Mouse (Mus musculus): ENCODE measurements around the gene Rcc1l. TPM values are rescaled to one million over a fixed set of nuclear protein-coding genes. Genes with fewer than 3 reads are reported as not detected.

Gene Rcc1l
- total RNA-seq, 4 experiments from 2014 or later: 22.4 to 33.0 (median 28.5) TPM

GRCm38 (mm10) chr5:134118798-134119407, 57.7 kb downstream of the Rcc1l start:
- DNase-seq (ENCODE audit: low spot score in 2 of 2): no peak

DNA sequence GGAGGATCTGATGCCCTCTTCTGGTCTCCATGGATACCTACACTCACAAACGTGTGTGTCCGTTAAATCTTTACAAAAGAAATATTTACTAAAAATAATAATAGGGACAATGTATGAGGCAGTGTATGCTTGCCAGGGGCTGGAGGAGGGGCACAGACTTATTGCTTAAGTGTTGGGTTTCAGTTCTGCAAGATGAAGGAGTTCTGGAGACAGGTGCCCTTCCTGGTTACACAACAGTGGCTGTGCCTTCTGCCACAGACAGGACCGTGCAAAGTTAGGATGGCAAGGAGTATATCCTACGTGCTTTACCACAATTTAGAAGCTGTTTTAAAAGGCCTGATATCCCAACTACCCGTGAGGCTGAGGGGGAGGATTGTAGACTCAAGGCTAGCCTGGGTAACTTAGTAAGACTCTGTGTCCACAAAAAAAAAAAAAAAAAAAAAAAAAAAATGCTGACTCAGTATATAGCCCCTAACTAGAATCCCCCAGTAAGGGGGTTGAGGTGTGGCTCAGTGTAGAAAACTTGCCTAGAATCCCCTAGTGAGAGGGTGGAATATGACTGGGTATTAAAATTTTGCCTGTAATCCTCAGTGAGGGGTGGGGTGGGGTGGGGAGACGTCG, 60.8 kb downstream of the Rcc1l start:
- no peak for DNase-seq (ENCODE audit: low spot score in 2 of 2)

DNA sequence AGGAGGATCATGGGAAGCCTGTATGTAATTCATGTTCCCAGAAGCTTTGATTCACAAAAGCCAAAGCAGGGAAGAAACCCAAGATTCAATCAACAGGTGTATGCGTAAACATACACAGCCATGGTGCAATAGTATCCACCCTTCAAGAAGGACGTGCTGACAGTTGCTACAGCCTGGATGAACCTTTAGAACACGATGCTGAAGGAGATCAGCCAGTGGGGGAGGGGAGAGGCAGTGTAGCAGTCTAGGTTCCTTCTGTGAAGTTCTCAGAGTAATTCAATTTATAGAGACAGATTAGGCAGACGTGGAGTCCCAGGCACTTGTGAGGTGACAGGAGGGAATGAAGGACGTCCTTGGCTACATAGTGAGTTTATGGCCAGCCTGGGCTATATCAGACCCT, 61.6 kb downstream of the Rcc1l start:
- DNase-seq (ENCODE audit: low spot score in 2 of 2): peak; percentile 66 to 73

DNA sequence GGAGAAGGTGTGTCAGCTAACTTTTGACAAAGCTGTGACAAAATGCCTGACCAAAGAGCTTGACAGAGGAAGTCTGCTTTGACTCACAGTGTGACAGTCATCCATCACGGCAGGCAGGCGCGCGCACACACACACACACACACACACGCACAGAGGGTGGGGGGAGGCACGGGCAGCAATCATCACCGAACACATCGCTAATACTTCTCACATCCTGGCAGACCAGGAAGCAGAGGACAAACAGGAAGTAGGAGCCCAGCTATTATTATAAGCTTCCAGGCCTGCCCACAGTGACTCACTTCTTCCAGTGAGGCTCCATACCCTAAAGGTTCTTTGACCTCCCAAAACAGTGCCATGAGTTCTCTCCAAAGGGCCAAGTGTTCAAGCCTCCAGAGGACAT, 70.7 kb downstream of the Rcc1l start:
- no peak for DNase-seq (ENCODE audit: low spot score in 2 of 2)

- DNase-seq (ENCODE audit: low spot score in 2 of 2): no peak
These were observed 73.9 kb downstream of the Rcc1l start for GRCm38 (mm10) chr5:134102720-134103119.

DNA sequence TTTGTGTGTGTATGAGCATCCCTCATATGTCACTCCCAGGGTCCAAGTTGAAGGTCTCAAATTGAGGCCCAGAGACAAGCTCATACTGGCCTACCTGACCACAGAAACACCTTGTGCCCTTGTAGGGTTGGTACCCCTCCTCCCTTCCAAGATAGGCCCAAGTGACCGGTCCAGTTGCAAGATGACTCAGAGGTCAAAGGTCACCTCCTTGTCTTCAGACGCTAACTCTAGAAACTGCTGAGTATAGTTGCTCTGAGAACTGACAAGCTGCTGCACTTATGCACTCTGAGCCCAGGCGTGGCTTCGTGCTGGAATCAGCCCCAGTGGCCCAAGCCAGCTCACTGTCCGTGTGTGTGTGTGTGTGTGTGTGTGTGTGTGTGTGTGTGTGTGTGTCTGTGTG, 74.7 kb downstream of the Rcc1l start:
- peak; percentile 22 to 26 for DNase-seq (ENCODE audit: low spot score in 2 of 2)

DNA sequence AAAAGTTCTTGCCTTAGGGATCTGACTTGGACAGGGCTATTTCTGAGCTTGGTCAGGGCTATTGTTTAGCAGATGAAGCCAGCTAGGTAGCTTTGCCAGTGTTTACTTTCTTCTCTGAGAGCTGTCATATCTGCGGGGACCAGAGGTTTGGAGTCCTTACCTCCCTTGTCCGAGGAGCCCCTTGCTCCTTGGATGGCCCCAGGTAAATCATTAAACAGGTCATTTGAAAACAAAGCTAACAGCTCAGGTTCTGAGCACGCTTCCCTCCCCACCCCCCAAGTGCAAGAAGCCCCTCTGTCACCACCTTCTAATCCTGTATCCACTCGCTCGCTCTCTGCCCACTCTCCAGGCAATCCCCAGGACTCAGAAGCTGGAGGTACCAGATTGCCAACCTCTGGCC, 75.3 kb downstream of the Rcc1l start:
- no peak for DNase-seq (ENCODE audit: low spot score in 2 of 2)

DNA sequence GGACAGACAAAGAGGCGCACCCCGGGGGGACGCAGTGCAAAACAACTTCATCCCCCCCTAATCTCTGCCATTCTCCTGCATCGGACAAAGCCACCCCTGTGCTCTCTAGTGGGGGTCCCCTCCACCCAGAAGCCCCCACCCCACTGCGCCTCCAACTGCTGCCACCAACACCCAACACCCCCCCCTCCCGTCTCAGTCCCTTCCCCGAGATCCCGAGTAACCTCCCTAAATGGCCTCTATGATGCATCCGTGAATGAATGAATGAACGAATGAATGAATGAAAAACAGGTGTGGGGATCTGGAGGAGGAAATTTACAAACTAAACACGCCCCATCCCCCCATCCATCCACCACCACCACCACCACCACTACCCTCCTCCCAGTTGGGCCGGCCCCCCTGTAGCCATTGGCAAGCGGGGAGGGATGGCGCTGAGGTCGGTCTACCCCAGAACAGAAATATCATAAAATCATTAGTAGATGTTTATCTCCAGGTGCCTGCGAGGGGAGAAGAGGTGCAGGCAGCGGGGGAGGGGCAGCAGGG, 76.3 kb downstream of the Rcc1l start:
- DNase-seq (ENCODE audit: low spot score in 2 of 2): no peak

GRCm38 (mm10) chr5:134099496-134100211, 76.9 kb downstream of the Rcc1l start, which contains the start of gene Castor2:
Castor2 (plus strand) TSS chr5:134099711.
- peak; percentile 90 to 94 for DNase-seq (ENCODE audit: low spot score in 2 of 2)

- DNase-seq (ENCODE audit: low spot score in 2 of 2): no peak
These were observed 77.6 kb downstream of the Rcc1l start for GRCm38 (mm10) chr5:134098976-134099375.

- DNase-seq (ENCODE audit: low spot score in 2 of 2): no peak
These were observed 78.2 kb downstream of the Rcc1l start for GRCm38 (mm10) chr5:134098341-134098902.

Other genes with a start within 250 kb of the Rcc1l start
- gene Castor2, start 77.1 kb downstream of the Rcc1l start, total RNA-seq (2022): 10 to 100 TPM; 41.7 to 54.5 (median 50.6) TPM
- 1 to 10 TPM; 6.9 to 8.1 (median 7.2) TPM for gene Gtf2ird2, start 7.2 kb upstream of the Rcc1l start, total RNA-seq (2022)
- gene Ncf1, start 52.9 kb upstream of the Rcc1l start, total RNA-seq (2022): 1 to 10 TPM in 2 of 4 experiments, under 1 TPM in 2; 0.65 to 1.5 (median 0.94) TPM
- gene Gtf2i, start 138.0 kb upstream of the Rcc1l start, total RNA-seq (2022): 100 to 1,000 TPM; 109 to 119 (median 112) TPM